Mouse (Mus musculus) naive thymus-derived CD4-positive, alpha-beta T cell, adult 2 months (primary cell): Measurements from ENCODE around the gene Banp.

Experiments
- DNase-seq: peaks from one replicate; pipeline ENCODE4 v3.0.0-alpha.2; 2011; ENCODE audit warnings: low read depth

Gene Banp

GRCm38 (mm10) chr8:122058951-122059350, 109.4 kb downstream of the Banp start:
- DNase-seq: no peak

DNA sequence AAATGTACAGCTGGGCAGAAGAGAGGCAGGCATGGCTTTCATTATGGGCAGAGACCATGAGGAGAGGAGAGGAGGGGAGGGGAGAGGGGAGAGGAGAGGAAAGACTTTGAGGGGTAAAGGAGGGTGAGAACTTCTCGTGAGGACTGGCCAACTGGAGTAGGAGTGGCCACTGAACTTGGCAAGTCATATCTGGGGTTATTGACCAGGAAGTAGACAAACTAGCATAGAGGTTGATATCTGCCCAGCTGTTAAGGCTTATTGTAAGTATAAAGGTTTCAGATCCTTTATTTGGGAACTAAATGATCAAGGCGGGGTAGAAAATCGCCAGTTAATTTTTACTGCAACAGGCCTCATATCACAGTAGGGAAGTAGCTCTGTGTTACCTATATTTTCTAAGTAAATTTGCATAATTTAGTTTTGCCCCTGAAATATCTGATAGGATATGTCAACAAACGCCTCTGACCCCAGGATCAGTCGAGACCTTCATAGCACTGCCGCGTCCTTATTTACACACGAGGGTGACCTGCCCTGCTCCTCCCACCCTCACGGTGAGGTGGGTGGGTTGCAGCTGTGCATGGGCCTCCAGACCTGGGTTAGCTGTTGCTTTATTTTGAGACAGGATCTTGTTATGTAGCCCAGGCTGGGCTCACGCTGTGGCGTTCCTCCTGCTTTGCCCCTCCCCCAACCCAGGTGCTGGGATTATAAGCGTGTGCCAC, 113.1 kb downstream of the Banp start:
- no peak for DNase-seq

- no peak for DNase-seq
Observed at GRCm38 (mm10) chr8:122064353-122064752, 114.8 kb downstream of the Banp start.

DNA sequence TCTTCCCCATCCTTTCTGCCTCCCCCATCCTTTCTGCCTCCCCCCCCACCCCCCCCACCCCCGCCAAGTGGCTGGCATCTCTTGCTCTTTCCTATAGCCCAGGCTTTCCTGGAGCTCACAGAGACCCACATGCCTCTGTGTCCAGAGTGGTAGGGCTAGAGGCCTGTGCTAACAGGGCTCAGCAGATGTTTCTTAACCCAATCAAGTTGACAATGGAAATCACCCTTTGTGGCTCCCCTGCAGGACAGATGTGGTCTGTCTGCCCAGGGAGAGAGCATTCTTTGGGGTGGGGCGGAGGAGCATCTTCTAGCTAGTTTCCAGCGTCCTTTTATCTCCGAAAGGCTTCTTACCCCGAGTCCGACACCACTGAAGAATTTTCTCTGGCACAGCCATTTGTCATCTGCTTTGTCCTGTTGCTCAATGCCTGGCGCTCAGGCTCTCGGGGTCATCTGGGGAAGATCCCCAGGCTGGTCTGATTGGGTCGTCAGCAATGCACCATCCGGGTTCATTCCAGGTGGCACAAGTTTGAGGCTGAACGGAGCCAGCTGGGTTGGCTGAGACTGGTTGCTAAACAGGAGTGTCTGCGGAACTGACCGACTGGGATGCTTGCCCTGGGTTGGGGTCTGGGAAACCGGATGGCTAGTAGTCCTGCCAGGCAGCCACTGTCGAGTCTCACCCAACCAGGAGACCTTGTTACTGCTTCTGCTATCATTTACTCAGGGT, 118.4 kb downstream of the Banp start:
- DNase-seq: no peak

DNA sequence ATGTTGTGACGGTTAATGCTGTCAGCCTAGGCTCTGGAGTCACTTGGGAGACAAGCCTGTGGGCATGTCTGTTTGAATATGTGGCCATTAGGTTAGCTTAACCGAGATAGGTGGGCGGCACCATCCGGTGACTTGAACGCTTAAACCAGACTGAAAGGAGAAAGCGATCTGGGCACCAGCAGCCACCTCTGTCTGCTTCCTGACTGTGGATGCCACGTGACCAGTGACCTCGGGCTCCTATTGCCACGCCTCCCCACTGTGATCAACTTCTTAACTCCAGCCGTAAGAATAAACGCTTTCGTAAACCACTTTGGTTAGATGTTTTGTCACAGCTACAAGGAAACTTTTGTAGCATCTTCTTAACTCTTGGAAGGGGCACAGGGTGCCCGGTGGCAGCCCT, 119.1 kb downstream of the Banp start:
- no peak for DNase-seq

GRCm38 (mm10) chr8:122069281-122069680, 119.7 kb downstream of the Banp start:
- no peak for DNase-seq

DNA sequence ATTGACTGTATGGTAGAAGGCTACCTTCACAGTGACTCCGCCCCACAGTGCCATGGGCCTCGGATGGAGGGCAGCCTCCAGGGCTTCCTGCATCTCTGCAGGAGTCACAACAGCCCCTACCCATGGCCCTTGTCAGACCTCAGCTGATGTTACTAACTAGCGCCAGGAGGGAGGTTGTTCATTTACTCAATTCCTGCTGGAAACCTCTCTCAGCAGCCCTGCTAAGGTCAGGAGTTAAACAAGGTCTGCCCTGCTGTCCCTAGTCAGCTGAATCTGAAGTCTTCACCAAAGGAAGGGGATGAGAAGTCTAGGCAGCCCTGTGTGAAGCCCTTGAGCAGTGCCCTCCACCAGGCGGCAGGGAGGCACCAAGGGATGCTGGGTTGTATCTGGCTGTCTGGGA, 121.6 kb downstream of the Banp start:
- DNase-seq: no peak

GRCm38 (mm10) chr8:122073964-122074363, 124.4 kb downstream of the Banp start:
- no peak for DNase-seq

- DNase-seq: no peak
Observed at GRCm38 (mm10) chr8:122074442-122074841, 124.9 kb downstream of the Banp start.

GRCm38 (mm10) chr8:122074977-122075376, 125.4 kb downstream of the Banp start:
- DNase-seq: no peak

DNA sequence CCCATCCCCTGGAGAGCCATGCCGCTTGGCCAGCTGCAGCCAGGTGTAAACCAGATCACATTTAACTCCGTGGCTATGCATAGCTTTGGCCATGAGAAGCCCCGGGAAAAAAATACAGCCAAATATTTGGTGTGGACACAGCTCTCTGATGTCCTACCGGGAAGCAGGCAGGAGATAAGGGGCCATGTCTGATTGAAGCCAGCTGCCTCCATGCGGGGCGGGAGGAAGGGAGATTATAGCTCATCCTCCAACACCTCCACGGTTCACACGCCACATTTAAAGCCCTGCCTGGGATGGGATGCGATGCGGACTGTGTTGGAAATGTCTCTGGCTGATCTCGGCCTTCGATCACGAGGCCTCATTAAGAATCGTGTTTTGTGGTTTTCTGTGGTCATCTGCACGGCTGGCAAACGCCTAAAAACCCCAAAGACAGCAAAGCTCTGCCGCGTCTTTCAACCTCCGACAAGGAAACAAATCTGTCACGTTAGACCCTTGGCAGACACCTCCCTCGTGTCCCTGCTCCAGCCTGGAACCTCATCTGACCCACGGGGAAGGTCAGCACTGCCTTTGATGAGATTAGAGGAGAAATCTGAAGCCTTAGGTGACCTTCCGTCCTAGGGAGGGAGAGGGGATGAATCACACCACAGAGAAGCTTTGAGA, 126.8 kb downstream of the Banp start:
- no peak for DNase-seq

GRCm38 (mm10) chr8:122078321-122078720, 128.8 kb downstream of the Banp start:
- no peak for DNase-seq
